Mouse (Mus musculus) heart, adult 2 months (tissue): ENCODE data around the gene Nanos2. TPM values are rescaled to one million over a fixed set of nuclear protein-coding genes. Genes with fewer than 3 reads are reported as not detected.

Experiments
- DNase-seq, 2 experiments: peaks; one replicate each; pipeline ENCODE4 v3.0.0; 2021
- H3K27ac ChIP-seq: fragments of 200-600 bp; 2 replicates; pipeline ENCODE4 v1.8.1; 2022
- H3K27me3 ChIP-seq: fragments of 200-500 bp; 2 replicates; pipeline ENCODE4 v1.6.1; 2012; ENCODE audit warnings: mild to moderate bottlenecking, low read length, inconsistent platforms, mixed read lengths; ENCODE audit not compliant: control insufficient read depth, insufficient read depth
- H3K36me3 ChIP-seq: fragments of 200-500 bp; 2 replicates; pipeline ENCODE4 v1.6.1; 2012; ENCODE audit warnings: low read length, inconsistent platforms; ENCODE audit not compliant: control insufficient read depth, insufficient read depth
- H3K4me1 ChIP-seq: fragments of 200-500 bp; 2 replicates; pipeline ENCODE4 v1.6.1; 2011; ENCODE audit warnings: low read length; ENCODE audit not compliant: control insufficient read depth, insufficient read depth
- H3K4me3 ChIP-seq: fragments of 200-600 bp; 2 replicates; pipeline ENCODE4 v1.8.1; 2022
- H3K79me2 ChIP-seq: fragments of 200-500 bp; replicated peaks from 2 replicates; pipeline ENCODE4 v1.6.1; 2012; ENCODE audit warnings: mild to moderate bottlenecking, inconsistent platforms, low read length, moderate library complexity, mixed read lengths; ENCODE audit not compliant: control insufficient read depth, insufficient read depth
- H3K9ac ChIP-seq: fragments of 200-500 bp; 2 replicates; pipeline ENCODE4 v1.6.1; 2012; ENCODE audit warnings: low read depth, mild to moderate bottlenecking, control low read depth, inconsistent platforms, low read length, mixed read lengths
- CTCF ChIP-seq: fragments of 200-600 bp; IDR thresholded peaks from 2 replicates; pipeline ENCODE4 v1.8.1; 2022; ENCODE audit warnings: antibody characterized with exemption, mild to moderate bottlenecking, moderate library complexity
- EP300 ChIP-seq: fragments of 200-500 bp; IDR thresholded peaks from 2 replicates; pipeline ENCODE4 v1.6.1; 2011; ENCODE audit warnings: low read depth, low read length, control low read depth; ENCODE audit not compliant: insufficient read depth
- POLR2A ChIP-seq: fragments of 200-500 bp; IDR thresholded peaks from 2 replicates; pipeline ENCODE4 v1.6.1; 2011; ENCODE audit warnings: mild to moderate bottlenecking, low read depth, low read length, control low read depth; ENCODE audit not compliant: insufficient read depth
- WGBS: fragments of 180-500 bp; shearing (Covaris S2); methylation state at CpG from one replicate; pipeline ENCODE4 v1.1.7; 2018; 5-methylcytosine and 5-hydroxymethylcytosine counted together
- intact Hi-C: fragments of 180-260 bp; cut with DNase I; formaldehyde crosslinking; loops from one replicate; pipeline ENCODE4 v1.15.1; 2025
- polyA plus RNA-seq: library from polyadenylated mRNA; depleted of rRNA; stranded (reverse); fragments of >200 nt; gene quantifications from 2 replicates; pipeline ENCODE4 v1.2.3, GENCODE M21; 2012
- total RNA-seq, 2 experiments: library from RNA; stranded (reverse); gene quantifications; 2 replicates each; pipeline ENCODE4 v1.2.3; 2021

Gene Nanos2
- total and polyA plus RNA-seq, 3 experiments = 0.08 TPM; not detected in 2

GRCm38 (mm10) chr7:19016042-19016441 lies 28.8 kb downstream of the Nanos2 start:
- whole genome bisulfite sequencing = 84% methylated on average over 4 of the region's 4 CpGs
- no peak for DNase-seq
- Histone ChIP-seq H3K9ac (no peak overlapping the region), H3K4me3 (no peak overlapping the region), H3K4me1 (no peaks in the 10 kb centered on the region), H3K27me3 (0 out of 2 replicates have a peak, but pooled peaks cover under 1% of the 10 kb centered on the region), H3K79me2 (no peaks in the 10 kb centered on the region), H3K27ac (no peak overlapping the region), H3K36me3 (no peaks in the 10 kb centered on the region)
- TF ChIP-seq POLR2A (no peak), CTCF (no peak), EP300 (no peak)
- intact Hi-C loops = no loop called here

- WGBS = 77% methylated on average over 7 of the region's 7 CpGs
- TF ChIP-seq EP300 (no peak), POLR2A (no peak), CTCF (no peak)
- no peak overlapping the region for H3K4me3 ChIP-seq
- no peaks in the 10 kb centered on the region for H3K36me3 ChIP-seq
- 0 out of 2 replicates have a peak, but pooled peaks cover 2% of the 10 kb centered on the region for H3K27me3 ChIP-seq
- no peak overlapping the region for H3K27ac ChIP-seq
- intact Hi-C loops = no loop called here
- no peaks in the 10 kb centered on the region for H3K79me2 ChIP-seq
- DNase-seq = no peak
- H3K9ac ChIP-seq = no peak overlapping the region
- H3K4me1 ChIP-seq = no peaks in the 10 kb centered on the region
These were observed 30.7 kb downstream of the Nanos2 start for GRCm38 (mm10) chr7:19017909-19018308.

- Histone ChIP-seq H3K4me1 (peaks cover 2% of the 10 kb centered on the region; the same call in 1 of the 2 replicates), H3K4me3 (no peak overlapping the region), H3K79me2 (peaks cover 3% of the 10 kb centered on the region), H3K36me3 (no peaks in the 10 kb centered on the region), H3K9ac (no peak overlapping the region), H3K27me3 (peaks cover 6% of the 10 kb centered on the region; the same call in 1 of the 2 replicates), H3K27ac (no peak overlapping the region)
- intact Hi-C loops = no loop called here
- 12% methylated on average over 8 of the region's 8 CpGs for WGBS
- no peak for TF ChIP-seq EP300
- no peak for TF ChIP-seq CTCF
- TF ChIP-seq POLR2A = no peak
- DNase-seq = no peak
These were observed 33.8 kb downstream of the Nanos2 start for GRCm38 (mm10) chr7:19021048-19021447.

GRCm38 (mm10) chr7:19022189-19022958 lies 35.2 kb downstream of the Nanos2 start:
- H3K36me3 ChIP-seq = no peaks in the 10 kb centered on the region
- no peak for DNase-seq
- no peak for TF ChIP-seq CTCF
- no peak for TF ChIP-seq EP300
- no peak for TF ChIP-seq POLR2A
- peaks cover 3% of the 10 kb centered on the region for H3K79me2 ChIP-seq
- H3K9ac ChIP-seq = no peak overlapping the region
- H3K4me3 ChIP-seq = no peak overlapping the region
- WGBS = 43% methylated on average over 18 of the region's 18 CpGs
- peaks cover 6% of the 10 kb centered on the region; the same call in 1 of the 2 replicates for H3K27me3 ChIP-seq
- no peak overlapping the region for H3K27ac ChIP-seq
- H3K4me1 ChIP-seq = peaks cover 2% of the 10 kb centered on the region; the same call in 1 of the 2 replicates
- intact Hi-C loops = loop anchor here (2.0 kb wide), 1 partner anchor 16 kb away; no protein-coding TSS in a partner anchor

- DNase-seq = peak; percentile 62 to 67
- H3K36me3 ChIP-seq = no peaks in the 10 kb centered on the region
- peaks cover 3% of the 10 kb centered on the region for H3K79me2 ChIP-seq
- peaks cover 2% of the 10 kb centered on the region; the same call in 1 of the 2 replicates for H3K4me1 ChIP-seq
- H3K27ac ChIP-seq = peak within 1 kb of the TSS; percentile 78
- WGBS = 5% methylated on average over 30 of the region's 30 CpGs
- intact Hi-C loops = loop anchor here (2.0 kb wide), 1 partner anchor 17 kb away; no protein-coding TSS in a partner anchor
- peaks cover 6% of the 10 kb centered on the region; the same call in 1 of the 2 replicates for H3K27me3 ChIP-seq
- TF ChIP-seq CTCF = peak; percentile 67
- TF ChIP-seq EP300 = no peak
- H3K9ac ChIP-seq = peak within 1 kb of the TSS; percentile 87
- H3K4me3 ChIP-seq = peak within 1 kb of the TSS; percentile 64
These were observed 36.2 kb downstream of the Nanos2 start, which contains the start of gene Foxa3 for GRCm38 (mm10) chr7:19023357-19023814. Foxa3 (minus strand) TSS chr7:19023538.

- Histone ChIP-seq H3K9ac (peak within 1 kb of the TSS; percentile 87), H3K4me1 (peaks cover 2% of the 10 kb centered on the region; the same call in 1 of the 2 replicates), H3K79me2 (peaks cover 3% of the 10 kb centered on the region), H3K27ac (peak within 1 kb of the TSS; percentile 78), H3K36me3 (no peaks in the 10 kb centered on the region), H3K4me3 (peak within 1 kb of the TSS; percentile 64), H3K27me3 (peaks cover 6% of the 10 kb centered on the region; the same call in 1 of the 2 replicates)
- under 1% methylated on average over 50 of the region's 50 CpGs for WGBS
- intact Hi-C loops = loop anchor here (2.0 kb wide), 1 partner anchor 97 kb away; no protein-coding TSS in a partner anchor
- peak; percentile 95 to 97 for DNase-seq
- TF ChIP-seq EP300 (peak; percentile 31; the same call in 1 of the 2 replicates), CTCF (no peak)
These were observed 36.9 kb downstream of the Nanos2 start, which contains the start of gene Sympk for GRCm38 (mm10) chr7:19024096-19024506. Sympk (plus strand) TSS chr7:19024377.
